Mouse (Mus musculus): ENCODE data around the gene Cntn5.

Cntn5 gene

DNA sequence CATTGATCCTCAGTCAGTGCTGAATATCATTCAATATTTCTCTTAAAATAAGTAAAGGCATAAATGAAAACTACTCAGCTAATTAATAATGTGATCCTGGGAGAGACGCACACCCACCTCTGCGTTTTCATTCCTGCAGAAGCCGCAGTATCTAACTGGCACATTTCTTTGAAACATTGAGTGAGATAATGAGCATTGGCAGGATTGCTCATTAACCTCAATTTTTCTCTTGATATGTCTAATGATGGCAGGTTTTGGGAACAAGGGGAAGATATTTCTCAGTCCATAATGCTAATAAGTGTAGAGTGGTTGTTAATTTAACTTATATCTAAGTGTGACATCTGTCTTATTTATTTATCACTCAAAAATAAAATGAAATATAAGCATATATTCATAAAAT, 734.0 kb downstream of the Cntn5 start:
- no peak for DNase-seq

GRCm38 (mm10) chr9:10121350-10122057, 783.1 kb downstream of the Cntn5 start:
- DNase-seq, result no peak

DNA sequence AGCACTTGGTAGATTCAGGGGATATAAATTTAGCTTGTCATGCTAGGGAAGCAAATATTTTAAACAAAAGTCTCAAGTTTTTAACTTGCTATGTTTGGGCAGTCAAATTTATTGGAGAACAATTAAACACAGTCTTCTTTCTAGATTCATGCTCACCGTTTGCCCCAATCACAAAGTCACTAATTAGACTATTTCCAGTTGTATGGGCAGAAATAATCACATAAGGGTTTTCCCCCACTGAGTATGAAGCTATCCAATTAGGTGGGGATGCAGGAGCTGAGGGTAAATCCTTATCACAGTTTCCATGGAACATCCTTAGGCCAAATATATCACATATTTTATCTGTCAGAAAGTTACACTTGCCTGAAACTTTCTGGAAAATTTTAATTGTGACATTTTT, 788.0 kb downstream of the Cntn5 start:
- DNase-seq, result no peak

- DNase-seq, result no peak
Observed at GRCm38 (mm10) chr9:10109156-10109555, 795.4 kb downstream of the Cntn5 start.

DNA sequence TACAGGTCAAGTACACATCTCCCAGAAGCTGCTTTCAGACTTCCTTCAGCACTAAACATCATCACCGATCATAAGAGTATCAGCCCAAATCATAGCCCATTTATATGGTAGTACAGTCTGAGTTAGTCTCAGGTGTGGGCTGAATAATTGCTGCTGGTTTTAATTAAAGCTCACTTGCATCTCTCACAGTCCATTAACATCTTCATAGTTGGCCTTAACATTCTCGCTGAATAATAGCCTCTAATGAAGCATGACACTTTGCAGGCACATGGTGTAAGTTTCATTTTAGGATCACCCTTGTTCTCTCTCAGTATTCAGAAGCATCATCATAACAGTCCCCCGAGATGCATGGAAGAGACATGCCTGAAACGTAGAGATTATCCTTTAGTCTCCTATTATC, 796.7 kb downstream of the Cntn5 start:
- no peak for DNase-seq

DNA sequence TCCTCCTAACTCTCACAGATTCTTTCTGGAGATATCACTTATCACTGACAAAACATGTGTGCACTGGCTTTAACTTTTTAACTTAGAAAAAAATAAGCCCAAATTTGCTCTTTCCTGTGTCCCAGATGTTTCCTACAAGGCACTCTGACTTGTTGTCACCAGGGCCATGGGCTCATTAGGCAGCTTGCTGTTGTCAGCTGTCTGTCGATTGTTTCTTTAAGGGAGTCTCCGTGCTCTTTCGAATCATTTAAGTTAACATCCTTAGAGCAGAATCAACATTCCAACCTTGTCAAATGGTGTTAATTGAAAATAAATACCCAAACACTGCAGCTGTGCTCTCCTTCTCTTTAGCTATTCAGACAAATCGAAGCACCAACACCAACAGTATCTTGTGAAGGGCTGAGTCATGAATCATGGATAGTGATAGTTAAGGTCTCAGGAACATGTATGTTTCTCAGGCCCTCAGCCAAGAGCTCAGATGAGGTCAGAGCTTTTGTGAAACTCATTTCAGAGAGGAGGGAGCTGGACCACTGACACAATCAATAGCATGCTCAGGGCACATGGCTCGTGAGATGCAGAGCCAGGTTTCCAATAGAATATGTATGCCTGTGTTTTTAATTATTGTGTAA, 802.6 kb downstream of the Cntn5 start:
- no peak for DNase-seq

GRCm38 (mm10) chr9:10076282-10076681, 828.3 kb downstream of the Cntn5 start:
- DNase-seq, result no peak

GRCm38 (mm10) chr9:10073401-10073800, 831.2 kb downstream of the Cntn5 start:
- DNase-seq, result no peak

DNA sequence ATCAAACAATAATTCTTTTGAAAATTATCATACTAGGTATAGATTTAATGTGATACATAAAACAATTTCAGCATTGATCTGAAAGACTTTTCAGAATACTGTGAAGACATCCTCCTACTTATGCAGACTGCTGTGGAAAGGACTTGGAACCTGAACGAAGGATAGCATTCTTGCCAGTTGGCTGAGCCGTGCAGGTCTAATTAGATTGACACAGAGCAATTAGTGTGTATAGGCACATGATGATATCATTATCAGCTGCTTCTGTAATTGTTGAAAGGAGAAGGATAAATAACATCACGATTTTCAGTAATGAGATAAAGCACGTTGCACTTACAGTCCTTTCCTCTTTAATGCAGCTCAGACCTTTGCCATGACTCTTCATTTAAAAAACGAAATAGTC, 831.7 kb downstream of the Cntn5 start:
- DNase-seq, result no peak

DNA sequence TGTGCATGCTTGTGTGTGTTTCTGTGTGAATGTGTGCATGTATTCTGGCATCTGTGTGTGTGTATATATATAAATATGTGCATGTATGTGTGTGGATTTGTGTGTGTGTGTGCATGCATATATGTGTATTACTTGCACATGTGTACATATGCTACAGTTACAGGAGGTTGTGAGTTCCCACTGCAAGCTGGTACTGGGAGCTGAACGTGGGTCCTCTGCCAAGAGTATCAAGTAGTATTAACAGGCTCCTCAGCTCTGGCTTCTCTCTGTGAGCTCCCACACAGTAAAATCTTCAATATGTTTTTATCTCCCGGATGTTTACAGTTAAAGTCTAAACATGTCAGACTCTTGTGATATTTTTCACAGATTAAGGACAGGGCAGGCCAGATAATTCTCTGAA, 833.3 kb downstream of the Cntn5 start:
- no peak for DNase-seq

GRCm38 (mm10) chr9:10044969-10045789, 859.4 kb downstream of the Cntn5 start:
- no peak for DNase-seq

DNA sequence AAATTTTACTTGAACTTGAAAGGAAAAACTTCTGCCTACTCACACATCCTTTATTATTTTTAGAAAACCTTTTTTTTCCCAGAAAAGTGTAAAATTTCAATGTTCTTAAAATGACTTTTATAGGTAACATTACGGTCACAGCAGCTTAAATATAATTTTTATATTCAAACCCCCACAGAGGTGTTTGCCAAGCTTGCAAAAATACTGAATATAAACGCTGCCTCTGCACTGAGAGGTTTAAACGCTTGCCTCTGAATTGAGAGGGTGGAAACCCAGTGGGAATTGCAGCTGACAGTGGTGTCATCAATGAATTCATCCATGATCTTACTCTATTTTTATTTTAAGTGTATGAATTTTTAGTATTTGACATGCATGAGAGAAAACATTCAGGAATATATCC, 861.6 kb downstream of the Cntn5 start:
- DNase-seq, result no peak

GRCm38 (mm10) chr9:10015129-10015528, 889.4 kb downstream of the Cntn5 start:
- no peak for DNase-seq

DNA sequence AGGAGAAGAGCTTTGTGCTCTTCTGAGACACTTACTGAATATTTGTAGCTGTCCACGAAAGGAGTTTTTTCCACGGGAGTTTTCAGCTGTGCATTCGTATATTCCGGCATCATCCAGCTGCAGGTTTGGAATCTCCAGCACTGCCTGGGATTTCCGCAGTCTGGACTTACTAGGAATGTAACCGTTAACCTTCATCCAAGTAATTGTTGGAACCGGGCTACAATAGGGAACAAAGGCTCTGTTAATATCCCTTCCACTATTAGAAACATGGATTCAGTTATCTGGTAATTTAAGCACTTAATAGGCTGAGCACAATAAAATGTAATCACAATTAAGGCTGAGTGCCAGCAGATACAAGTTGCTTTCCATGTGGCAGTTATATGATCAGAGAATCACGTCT, 920.5 kb downstream of the Cntn5 start:
- DNase-seq, result no peak

- no peak for DNase-seq
Observed at GRCm38 (mm10) chr9:9983220-9983619, 921.4 kb downstream of the Cntn5 start.

GRCm38 (mm10) chr9:9965370-9965769, 939.2 kb downstream of the Cntn5 start:
- DNase-seq, result no peak

- no peak for DNase-seq
Observed at GRCm38 (mm10) chr9:9960610-9961172, 943.9 kb downstream of the Cntn5 start.

DNA sequence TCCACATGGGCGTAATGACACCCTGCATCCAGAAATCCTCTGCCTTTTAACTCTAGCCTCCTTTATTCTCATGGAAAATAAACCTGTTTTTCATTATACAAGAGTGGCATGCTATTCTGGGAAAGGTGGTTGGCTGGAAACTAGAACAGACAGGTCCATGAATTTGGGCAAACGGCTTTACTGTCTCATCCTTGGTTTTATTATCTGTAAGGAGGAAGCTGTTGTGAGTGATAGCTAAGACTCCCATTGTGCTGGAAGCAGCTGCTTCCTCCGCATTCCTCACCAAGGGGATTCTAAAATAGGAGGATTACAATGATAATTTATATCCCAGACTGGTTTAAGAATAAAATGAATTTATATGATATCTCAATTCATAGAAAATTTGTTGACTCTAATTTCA, 955.2 kb downstream of the Cntn5 start:
- DNase-seq, result no peak

DNA sequence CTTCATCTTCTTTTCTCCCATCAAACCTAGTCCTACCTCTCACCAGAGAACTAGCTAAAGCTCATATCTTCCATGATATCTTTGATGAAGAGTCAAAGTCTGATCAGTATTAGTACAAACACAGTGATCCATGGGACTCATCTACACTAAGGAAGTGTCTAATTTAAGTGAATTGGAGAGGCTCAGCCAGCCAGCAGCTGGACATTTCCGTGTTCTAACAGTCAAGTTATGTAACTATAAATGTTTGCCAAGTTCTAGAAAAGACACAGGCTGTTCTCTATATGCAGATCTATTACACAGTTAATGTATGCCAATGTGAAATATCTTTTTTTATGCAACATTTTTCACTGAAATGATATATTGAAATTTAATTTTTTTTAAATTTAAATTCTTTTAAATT, 959.7 kb downstream of the Cntn5 start:
- DNase-seq, result no peak

- DNase-seq, result no peak
Observed at GRCm38 (mm10) chr9:9937444-9938436, 966.8 kb downstream of the Cntn5 start.

DNA sequence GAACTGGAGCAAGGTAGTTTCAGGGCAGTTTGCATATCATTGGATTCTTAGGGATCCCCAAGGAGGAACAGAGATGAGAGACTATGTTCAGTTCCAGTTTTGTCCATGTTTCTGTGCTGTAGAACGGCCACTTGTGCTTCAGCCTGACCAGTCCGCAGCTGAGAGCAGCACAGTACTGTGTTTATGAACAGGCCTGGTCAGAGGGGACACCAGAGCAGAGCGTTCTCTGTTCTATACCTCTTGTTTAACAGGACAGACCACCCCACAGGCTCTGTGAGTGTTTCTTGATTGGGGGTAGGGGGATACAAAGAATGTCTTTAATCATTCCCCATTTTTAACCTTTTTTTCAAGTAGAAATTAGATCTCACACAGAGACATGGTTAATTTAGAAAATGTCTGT, 984.0 kb downstream of the Cntn5 start:
- no peak for DNase-seq

GRCm38 (mm10) chr9:9899070-9899469, 1005.5 kb downstream of the Cntn5 start:
- DNase-seq, result no peak

All from lung, postnatal 36 days (tissue).